Mouse (Mus musculus): ENCODE measurements around the gene Lef1.
A peak's percentile ranks its signal among the peaks of the same experiment; 100 is the strongest.

The Lef1 gene

DNA sequence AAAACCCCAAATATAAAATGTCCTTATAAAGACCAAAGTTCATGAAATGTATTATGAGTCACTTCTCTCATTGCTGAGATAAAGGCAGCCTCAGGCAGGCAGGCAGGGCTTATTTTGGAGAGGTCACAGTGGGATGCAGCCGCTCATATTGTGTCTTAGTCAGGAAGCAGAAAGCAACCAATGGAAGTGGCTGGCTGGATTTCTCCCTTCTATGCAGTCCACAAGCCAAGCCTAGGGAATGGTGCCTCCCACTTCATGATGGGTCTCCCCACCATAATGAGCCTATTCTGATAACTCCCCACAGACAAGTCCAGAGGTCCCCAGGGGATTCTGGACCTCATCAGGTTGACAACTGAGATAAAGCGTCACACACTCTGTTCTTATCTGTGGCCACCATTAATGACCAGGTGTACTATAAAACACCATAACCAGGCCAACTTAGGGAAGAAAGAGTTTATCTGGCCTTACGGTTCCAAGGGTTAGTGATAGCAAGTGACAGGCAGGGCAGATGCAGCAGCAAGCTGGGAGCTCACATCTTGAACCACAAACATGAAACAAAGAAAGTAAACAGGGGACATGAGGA lies 145.2 kb downstream of the Lef1 start:
- DNase-seq = no peak

DNA sequence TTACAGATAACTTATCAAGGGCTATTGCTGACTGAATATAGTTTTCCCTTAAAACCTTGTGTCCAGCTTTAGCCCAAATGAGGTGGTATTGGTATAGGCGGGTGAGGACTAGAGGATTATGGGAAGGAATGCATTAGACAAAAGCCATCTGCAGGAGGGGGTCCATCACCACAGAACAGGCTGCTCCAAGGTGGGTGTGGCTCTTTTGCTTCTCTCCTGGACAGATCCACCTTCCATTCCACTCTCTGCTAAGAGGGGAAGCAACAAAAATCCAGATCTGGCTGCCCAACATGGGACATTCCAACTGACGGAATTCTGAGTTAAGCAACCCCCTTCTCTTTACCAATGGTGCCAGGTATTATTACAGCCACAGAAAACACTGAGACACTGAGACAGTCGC lies 148.7 kb downstream of the Lef1 start:
- no peak for DNase-seq

- DNase-seq = no peak
These were observed 149.2 kb downstream of the Lef1 start for GRCm38 (mm10) chr3:131259392-131259965.

DNA sequence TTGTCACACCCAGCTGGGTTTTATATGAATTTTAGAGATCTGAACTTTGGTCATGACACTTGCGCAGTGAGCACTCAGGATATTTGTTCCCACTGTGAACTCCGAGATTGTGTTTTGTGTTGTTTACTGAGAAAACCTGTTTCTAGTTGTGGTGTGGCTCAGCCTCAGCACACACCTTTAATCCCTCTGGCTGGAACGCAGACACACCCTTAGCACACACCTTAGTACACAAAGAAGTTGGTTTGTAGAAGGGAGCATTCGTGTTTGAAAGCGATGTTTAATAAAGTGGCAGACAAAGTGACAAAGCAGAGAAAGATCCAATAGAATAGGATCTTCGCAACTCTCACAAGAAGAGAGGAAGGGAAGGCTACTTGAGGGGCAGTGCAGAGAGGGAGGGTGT lies 150.1 kb downstream of the Lef1 start:
- no peak for DNase-seq

DNA sequence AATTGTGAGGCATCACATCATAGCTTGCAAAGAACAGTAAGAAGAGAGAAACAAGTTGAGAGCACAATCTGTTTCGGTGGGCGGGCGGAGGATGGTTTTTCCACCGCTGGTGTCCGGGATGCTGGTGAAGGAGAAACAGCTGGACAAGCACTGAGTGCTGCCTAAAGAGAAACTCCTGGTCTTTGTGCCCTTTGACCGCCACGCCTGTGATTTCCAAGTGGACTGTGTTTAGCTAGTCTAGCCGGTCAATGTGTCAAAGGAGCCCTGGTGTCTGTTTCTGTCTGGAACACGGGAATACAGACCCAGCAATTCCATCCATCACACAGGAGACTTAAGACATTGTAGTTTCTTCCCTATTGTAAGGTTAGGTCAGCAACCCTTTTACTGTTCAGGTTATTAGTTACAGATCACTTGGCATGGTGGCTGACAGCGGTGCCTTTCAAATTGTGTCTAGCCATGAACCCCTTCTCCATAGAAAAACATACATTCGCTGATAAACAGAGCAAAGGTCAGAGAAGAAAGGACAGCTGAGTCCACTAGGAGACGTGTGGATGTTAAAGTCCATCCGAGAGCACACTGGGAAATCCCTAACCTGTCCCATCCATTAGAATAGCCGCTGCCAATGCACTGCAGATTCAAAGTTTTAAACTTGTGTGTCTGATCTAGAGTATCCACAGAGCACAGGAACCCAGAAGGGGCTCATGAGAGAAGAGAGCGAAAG lies 153.7 kb downstream of the Lef1 start:
- no peak for DNase-seq

- DNase-seq = no peak
These were observed 155.2 kb downstream of the Lef1 start for GRCm38 (mm10) chr3:131265516-131265915.

GRCm38 (mm10) chr3:131266366-131267050 lies 156.2 kb downstream of the Lef1 start:
- DNase-seq = no peak

- DNase-seq = no peak
These were observed 160.1 kb downstream of the Lef1 start for GRCm38 (mm10) chr3:131270381-131270780.

- peak; percentile 19 to 29 for DNase-seq
These were observed 160.9 kb downstream of the Lef1 start for GRCm38 (mm10) chr3:131271157-131271556.

- DNase-seq = peak; percentile 85 to 87
These were observed 161.5 kb downstream of the Lef1 start, which contains the start of gene Hadh for GRCm38 (mm10) chr3:131271559-131272373. TSS of gene Hadh (minus strand) at chr3:131272101.

DNA sequence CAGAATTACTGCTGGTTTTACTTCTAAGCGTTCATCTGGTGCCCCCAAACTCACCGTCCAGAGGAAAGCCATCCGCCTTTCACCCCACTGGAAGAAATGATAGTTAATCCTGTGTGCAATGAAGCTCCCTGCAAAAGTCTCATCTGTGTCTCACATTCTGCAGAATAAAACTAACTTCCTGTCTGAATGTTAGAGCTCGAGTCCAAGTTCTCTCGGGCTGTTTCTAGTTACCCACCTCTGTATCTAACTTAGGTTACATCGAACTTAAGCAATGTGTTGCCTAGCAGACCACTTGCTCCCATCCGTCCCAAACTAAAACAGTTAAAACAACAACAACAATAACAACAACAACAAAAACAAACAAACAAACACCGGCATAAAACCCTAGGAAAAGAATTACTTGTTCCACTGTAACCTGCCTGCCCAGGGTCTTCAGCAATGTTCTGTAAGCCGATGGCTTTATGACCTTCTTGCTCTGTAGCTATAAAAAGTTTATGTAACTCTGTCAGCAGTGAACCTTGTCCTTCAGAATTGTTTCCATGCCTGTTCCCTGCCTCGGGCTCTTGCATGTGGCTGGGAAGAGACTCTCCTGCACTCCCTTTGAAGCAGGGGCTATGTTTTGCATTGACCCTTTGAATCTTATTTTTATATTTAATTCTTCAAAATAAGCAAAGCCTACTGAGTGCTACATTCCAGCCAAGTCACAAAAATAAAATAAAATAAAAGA lies 162.3 kb downstream of the Lef1 start:
- no peak for DNase-seq

Measured in thymus, postnatal 36 days (tissue).